Mouse (Mus musculus) gonadal fat pad, adult 2 months (tissue): ENCODE data around the gene 4930512M02Rik. TPM values are rescaled to one million over a fixed set of nuclear protein-coding genes. Genes with fewer than 3 reads are reported as not detected.
"Not testable (repeated sequence)": the region's sequence is repeated elsewhere in the genome, so short reads cannot be mapped to it uniquely, and the experiment has no call there.

Experiments
- DNase-seq: peaks from one replicate; pipeline ENCODE4 v3.0.0-alpha.2; 2012; ENCODE audit warnings: low read depth
- polyA plus RNA-seq: library from polyadenylated mRNA; depleted of rRNA; stranded (reverse); fragments of >200 nt; gene quantifications from 2 replicates; pipeline ENCODE4 v1.2.3, GENCODE M21; 2012; rRNA removed

The 4930512M02Rik gene
- polyA plus RNA-seq: not detected in 2 replicates

DNA sequence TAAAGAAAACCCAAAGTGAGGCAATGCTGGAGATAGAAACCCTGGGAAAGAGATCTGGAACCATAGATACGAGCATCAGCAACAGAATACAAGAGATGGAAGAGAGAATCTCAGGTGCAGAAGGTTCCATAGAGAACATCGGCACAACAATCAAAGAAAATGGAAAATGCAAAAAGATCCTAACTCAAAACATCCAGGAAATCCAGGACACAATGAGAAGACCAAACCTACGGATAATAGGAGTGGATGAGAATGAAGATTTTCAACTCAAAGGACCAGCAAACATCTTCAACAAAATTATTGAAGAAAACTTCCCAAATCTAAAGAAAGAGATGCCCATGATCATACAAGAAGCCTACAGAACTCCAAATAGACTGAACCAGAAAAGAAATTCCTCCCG, at the start of gene 4930512M02Rik:
TSS of gene 4930512M02Rik (minus strand) at position 101 of the 400 bp plus-strand sequence.
- DNase-seq: not testable (repeated sequence)

DNA sequence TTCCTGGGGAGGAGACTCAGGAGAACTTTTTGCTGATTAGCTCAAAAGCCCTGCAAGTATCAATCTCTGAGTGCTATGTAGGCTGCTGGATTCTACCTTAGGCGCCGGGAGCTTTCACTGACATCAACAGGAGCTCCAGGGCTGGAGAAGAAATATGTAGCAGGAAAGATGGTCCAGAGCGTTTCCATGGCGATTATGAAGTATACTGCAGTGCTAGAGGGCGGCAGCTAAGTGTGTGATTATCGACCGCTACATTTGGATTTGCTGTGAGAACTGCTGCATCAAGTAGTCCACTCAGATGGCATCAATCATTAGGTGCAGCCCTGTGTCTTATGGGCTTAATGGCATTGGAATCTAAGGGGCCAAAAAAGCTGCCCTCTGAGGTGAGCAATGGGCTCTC, 49.5 kb upstream of the 4930512M02Rik start:
- DNase-seq: no peak

DNA sequence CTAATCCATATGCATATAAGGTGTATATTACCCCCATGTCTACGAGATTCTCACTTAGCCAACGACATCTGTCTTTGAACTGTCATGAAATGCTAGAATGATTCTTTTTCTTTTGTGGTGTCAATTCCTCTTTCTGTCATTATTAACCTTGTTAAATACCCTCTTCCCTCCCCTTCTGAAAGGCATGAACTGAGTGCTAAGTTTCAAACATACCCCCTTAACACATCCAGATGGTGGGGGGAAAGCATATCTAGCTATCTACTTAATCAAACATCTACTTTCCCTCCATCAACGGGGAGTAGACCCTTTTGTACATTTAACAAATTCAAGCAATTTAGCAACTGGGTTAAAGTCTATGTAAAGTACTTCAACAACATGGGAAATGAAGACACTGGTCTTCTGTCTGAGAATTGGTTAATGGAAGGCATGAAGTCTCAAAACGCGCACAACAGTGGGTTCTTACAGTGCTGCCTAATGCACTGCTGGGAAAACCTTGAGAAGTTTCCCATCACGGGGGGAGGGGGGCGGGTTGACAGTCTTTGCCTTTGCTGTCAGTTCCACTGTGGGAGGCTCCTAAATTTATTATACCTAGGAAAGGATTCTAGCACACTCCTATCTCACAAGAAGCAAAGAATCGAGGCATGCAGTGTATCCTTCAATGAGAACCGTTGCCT, 48.6 kb upstream of the 4930512M02Rik start:
- DNase-seq: no peak

GRCm38 (mm10) chr11:11675063-11675462, 47.4 kb upstream of the 4930512M02Rik start:
- no peak for DNase-seq

GRCm38 (mm10) chr11:11672974-11673373, 45.3 kb upstream of the 4930512M02Rik start:
- DNase-seq: no peak

- DNase-seq: no peak
Measured at GRCm38 (mm10) chr11:11667922-11668290, 40.3 kb upstream of the 4930512M02Rik start.

DNA sequence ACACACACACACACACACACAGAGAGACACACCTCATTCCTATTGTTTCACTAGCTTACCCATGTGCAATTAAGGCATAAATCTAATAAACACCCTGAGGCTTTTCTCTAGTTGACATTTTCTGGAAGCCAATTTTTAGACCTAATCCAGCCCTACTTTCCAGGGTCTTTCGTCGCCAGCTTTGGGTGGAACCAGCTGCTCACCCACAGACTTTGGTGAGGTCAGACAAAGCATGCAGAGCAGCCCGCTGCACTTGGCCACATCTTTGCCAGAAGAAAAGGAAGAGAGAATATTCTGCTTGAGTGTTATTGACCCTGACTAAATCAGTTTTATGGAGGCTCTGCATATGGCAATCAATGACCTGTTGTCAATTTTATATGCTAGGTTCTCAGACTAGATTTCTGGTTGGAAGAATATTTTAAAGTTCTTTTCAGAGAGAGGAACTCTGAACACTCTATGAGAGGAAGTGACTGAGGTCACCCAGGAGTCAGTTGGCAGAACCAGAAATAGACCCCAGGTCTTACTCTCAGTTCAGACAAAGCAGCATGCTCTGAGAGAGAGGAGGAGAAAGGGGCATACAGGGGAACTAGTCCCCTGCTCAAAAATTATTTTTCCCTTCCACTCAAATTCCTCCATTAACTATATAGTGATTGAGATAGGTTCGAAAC, 39.8 kb upstream of the 4930512M02Rik start:
- DNase-seq: no peak

- DNase-seq: no peak
Measured at GRCm38 (mm10) chr11:11660651-11661050, 33.0 kb upstream of the 4930512M02Rik start.

DNA sequence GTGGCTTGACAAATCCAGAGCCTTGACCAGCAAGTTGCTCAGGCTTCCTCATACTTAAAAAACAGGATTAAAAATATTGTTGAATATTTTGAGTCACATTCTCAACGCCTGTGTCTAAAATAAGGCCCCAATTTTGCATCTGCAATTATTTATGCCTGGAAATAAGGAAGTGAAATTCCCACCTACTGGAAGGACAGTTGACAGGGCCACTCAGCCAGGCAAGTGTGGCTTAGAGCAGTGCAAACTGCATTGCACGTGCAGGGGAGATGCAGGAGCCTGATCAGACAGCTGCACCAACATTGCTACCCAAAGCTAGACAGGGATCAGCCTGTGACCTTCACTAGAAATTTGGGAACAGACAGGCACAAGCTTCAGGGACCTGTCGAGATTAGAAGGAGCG, 31.2 kb upstream of the 4930512M02Rik start:
- no peak for DNase-seq

DNA sequence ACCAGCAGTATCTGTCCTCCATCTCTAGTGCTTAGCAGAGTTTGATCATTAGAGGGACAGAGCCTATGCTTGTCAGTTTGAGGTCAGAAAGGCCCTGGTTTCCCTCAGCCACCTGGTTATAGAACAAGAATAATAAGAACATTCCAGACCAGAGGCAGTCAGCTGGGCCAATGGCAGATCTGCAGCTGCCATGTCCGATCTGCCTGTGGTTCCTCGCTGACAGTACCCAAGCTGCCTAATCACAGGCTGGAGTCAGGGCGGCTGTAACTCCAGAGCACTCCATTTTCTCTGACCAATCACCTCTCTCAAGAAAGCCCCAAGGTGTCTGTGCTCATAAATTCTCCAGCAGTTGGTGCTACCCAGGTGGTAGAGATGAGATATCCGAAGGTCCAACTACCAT, 30.0 kb upstream of the 4930512M02Rik start:
- DNase-seq: no peak

DNA sequence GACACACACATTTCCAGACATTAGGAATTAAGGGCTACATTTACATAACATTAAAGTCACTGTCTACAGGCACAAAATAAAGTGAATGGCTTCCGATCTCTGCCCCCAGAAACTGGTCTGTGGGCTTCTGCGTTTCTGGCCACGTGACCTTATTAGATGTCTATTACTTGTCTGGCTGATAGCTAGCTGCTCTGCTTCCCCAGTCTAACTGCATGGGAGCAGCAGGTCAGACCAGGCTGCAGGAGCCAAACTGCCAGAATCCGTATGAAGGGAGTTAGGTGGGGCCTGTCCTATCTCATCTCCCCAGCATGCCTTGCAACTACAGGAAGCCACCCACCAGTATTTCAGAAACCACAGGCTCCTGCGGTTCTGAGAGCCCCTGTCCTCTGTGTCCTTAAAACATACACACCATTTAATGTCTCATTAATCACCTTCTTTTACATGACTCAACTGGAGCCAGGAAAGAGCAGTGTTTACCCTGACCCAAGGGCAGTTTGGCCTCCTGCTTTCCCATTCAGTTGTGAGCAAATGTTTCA, 29.4 kb upstream of the 4930512M02Rik start:
- DNase-seq: no peak

DNA sequence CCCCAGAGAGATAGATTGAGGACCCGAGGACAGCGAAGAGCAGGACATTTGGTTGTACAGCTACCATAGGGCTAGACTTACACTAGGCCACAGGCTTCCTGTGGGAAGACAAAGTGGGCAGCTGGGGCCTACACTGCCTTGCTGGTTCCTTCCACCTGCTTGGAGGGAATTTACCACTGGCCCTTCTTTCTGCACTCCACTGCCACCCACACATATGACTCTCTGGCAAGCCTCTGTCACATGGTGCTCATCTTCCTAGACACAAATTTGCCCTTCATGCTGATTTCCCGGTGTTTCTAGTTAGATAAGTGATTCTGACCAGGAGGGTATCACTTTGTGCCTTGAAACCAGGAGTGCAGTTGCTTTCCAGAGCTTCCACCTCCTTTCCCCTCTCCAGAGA, 28.8 kb upstream of the 4930512M02Rik start:
- no peak for DNase-seq

- no peak for DNase-seq
Measured at GRCm38 (mm10) chr11:11644303-11644702, 16.7 kb upstream of the 4930512M02Rik start.

GRCm38 (mm10) chr11:11624073-11624705, 3.4 kb downstream of the 4930512M02Rik start:
- no peak for DNase-seq

DNA sequence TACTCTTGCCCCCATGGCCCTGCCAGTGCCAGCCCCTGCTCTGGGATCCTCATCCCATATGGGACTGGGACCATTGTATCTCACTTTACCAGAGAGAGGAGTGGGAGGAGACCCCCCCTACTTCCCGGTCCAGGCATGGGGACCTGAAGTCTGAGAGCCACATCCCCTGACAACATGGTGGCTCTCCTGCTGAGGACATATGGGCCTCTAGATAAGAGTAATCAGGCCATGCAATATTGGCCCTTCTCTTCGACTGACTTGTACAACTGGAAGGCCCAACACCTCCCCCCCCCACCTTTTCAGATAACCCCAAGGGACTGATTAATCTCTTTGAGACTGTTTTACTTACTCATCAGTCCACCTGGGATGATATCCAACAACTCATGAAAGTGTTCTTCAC, 18.4 kb downstream of the 4930512M02Rik start:
- no peak for DNase-seq

DNA sequence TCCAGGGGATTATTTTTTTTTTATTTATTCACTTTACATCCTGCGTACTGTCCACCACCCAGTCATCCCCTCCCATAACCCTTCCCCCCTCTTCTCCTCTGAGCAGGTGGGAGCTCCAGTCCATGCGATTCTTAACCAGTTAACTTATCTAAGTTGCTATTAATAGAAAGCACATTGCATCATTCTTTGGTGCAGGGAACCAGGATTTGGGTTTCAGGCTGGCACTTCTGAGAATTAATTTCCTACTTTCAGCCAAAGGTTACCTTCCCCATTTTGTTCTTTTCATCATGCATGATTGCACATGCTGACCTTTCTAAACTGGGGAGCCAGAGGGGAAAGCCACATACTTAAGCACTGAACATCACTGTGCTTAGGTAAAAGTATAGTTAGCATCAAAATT, 40.3 kb downstream of the 4930512M02Rik start:
- no peak for DNase-seq

DNA sequence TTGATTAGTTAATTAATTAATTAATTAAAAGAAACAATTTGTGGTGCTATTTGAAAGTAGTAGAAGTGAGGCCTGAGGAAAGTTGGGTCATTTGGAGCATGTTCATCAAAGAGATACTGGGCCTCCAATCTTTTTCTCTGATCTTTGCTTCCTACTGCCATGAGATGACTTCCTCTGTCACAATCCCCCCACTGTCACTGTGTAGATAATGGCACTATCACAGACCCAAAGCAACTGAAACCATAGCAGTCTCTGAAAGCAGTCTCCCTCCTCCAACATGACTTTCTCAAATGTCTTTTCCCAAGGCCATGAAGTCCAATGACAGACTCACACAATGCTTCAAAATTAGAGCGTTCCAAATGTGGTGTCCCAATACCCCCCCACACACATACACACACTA, 41.2 kb downstream of the 4930512M02Rik start:
- DNase-seq: no peak

DNA sequence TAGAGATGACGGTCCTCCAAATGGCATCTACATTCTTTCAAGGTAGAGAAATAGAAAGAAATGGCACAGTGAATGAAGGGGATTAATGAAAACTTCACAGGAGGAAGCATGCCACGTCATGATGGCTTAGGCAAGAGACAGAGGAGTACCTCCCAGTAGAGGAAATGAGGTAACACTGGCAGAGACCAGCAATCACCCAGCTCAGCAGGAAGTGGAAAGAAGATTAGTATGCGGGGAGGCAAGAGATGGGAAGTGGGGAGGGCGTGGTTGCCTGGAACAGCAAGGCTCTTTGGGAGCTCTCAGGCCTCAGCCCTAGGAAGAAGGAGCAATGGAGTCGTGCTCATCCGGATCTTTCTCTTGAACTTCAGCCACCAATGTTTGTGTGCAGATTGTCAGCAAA, 53.9 kb downstream of the 4930512M02Rik start:
- no peak for DNase-seq

GRCm38 (mm10) chr11:11570747-11571146, 56.9 kb downstream of the 4930512M02Rik start:
- no peak for DNase-seq

DNA sequence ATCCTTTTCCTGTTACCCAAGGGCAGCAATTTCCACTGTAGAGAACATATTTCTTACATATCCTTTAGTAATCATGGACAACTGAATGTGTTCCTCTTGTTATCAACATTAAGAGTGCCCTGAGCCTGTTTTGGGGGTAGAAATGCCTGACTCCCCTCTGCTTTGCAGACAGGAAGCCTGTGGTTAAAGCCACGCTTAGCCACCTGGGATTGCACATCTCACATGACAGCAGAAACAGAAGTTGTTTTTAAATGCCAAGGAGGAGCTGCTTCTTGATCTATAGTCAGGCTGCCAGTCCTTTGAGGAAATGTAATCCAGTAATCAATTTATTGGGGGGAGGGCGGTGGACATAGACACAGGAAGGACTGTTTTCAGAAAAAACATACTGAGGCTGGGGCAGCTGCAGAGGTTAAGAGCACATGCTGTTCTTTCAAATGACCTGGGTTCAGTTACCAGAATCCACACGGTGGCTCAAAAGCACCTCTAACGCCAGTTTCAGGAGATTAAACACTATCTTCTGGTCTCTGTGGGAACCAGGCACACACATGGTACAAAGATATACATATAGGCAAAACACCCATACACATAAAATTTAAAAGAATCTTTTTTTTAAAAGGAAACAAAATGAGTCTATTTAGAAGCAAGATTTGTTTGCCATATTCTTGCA, 58.0 kb downstream of the 4930512M02Rik start:
- no peak for DNase-seq

DNA sequence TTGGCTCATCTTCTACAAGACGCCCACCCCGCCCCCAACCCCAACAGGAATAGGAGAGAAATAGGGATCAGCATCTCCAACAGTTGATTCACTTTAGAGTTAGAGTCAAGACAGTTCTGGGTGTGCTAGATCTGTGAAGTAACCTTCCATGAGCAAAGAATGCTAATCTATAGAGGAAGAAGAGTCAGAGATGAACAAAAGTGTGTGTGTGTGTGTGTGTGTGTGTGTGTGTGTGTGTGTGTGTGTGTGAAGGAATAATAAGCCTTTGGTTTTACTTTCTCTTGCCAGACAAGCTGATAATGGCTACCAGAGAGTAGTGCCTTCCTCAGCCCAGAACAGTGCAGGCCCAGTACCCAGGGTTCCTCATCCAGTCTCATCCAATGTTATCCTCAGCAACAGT, 59.6 kb downstream of the 4930512M02Rik start:
- DNase-seq: no peak

- no peak for DNase-seq
Measured at GRCm38 (mm10) chr11:11565146-11565820, 62.4 kb downstream of the 4930512M02Rik start.
